Mouse (Mus musculus) T-helper 1 cell (primary cell): Measurements from ENCODE around the gene Ddx18.

Source experiments
- in situ Hi-C: fragments of 300-600 bp; cut with MboI, MseI; formaldehyde crosslinking; loops from one replicate; pipeline ENCODE4 v1.15.1; 2025; ENCODE audit warnings: high pct_unique_total_duplicates

Gene Ddx18

DNA sequence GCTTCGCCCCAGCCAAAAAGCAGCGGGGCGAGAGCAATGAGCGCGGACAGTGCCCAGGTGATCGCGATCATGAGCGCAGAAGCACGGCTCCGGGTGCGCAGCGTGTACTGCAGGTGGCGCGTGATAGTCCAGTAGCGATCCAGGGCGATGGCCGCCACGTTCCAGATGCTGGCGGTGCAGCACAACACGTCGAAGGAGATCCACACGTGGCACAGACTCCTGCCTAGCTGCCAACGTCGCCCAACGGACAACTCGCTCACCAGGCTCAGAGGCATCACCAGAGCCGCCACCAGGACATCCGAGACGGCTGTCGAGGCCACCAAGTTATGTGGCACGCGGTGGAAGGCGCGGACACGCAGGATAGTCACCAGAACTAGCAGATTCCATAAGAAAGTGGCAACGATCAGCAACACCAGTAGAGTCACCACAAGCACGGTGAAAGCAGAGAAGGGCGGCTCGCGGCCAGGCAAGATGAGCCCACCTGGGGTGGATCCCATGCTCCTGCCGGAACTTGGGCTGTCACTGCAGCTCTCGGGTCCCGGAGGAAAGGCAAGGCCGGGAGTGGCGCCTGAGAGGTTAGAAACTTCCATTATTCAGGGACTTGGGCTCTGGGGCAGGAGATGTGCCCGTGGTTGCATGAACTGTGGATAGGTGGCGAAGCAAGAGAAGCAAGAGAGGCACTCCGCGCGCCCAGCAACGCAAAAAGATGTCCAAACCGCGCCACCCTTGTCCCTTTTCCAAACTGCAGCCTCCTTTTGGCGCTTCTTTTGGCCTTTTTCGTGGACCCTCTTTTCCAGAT, 40.0 kb downstream of the Ddx18 start:
- in situ Hi-C loops = no loop called here

DNA sequence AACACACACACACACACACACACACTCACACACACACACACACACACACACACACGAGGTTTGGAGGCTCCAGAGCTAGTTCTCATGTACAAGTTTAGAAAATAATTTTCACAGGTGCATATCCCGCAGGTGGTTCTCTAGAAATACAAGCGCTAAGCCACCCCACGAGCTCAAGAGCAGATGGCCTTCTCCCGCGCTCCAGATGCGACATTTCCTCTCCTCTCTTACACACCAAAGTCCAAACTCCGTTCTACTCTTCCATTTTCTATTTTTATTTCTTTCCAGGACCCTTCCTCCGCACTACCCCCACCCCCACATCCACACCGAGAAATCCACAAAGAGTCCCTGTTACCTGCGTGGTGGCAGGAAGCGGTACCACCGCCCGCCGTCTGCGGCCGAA, 40.7 kb downstream of the Ddx18 start:
- in situ Hi-C loops = no loop called here

DNA sequence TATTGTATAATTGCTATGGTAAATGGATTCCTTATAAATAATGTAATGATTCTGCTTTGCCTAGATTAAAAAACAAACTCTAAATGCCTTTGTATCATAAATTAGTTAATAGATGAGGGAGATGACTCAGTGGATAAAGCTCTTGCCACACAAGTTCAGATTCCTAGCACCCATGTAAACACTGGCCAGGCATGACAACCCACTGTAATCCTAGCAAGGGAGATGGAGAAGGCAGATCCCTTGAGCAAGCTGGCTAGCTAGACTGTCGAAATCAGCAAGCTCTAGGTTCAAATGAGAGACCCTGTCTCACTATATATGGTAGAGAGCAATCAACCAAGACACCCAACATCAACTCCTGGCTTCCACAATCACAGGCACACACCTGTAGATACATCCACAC, 49.2 kb downstream of the Ddx18 start:
- in situ Hi-C loops = no loop called here

DNA sequence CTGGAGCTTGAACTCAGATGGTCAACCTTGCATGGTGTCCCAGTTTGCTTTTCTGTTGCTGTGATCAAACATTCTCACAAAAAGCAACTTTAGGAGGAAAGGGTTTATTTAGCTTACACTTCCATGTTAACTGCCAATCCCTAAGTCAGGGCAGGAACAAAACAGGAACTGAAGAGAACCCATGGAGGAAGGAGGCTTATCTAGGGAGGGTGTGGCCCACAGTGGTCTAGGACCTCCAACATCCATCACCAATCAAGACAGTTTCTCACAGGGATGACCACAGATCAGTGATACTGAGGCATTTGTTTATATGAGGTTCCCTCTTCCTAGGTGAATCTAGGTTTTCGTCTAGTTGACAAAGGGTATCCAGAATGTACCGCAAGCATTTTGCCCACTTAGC, 55.8 kb downstream of the Ddx18 start:
- in situ Hi-C loops = no loop called here

DNA sequence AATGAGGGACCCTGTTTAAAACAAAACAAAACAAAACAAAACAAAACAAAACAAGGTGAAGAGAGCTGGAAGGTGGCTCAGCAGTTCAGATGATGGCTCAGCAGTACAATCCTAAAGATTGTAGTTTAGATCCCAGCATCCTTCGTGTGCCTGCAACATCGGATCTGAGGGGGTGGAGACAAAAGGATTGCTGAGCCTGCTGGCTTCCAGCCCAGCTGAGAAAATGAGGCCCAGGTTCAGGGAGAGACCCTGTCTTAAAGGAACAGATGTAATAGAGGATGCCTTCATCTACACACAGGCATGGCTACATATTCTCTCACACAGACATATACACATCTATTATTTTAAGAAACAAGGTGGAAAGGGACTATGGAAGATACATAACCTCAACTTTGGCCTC, 56.6 kb downstream of the Ddx18 start:
- in situ Hi-C loops = no loop called here

GRCm38 (mm10) chr1:121510420-121511140, 57.2 kb downstream of the Ddx18 start:
- in situ Hi-C loops = no loop called here

- in situ Hi-C loops = no loop called here
Measured at GRCm38 (mm10) chr1:121508729-121509128, 59.1 kb downstream of the Ddx18 start.
